Mouse (Mus musculus) stomach, postnatal 0 days (tissue): ENCODE measurements around the gene Col8a2. TPM values are rescaled to one million over a fixed set of nuclear protein-coding genes. Genes with fewer than 3 reads are reported as not detected.

Experiments
- ATAC-seq: fragments of 200-750 bp; cut with Nextera tagmentation; 2 replicates; pipeline ENCODE4 v1.8.0; 2017; ENCODE audit not compliant: low FRiP score, low TSS enrichment
- DNase-seq: peaks from one replicate; pipeline ENCODE4 v3.0.0-alpha.2; 2016; ENCODE audit warnings: low spot score
- H3K27ac ChIP-seq: fragments of 300-500 bp; sonication (generic); replicated peaks from 2 replicates; pipeline ENCODE4 v1.5.1; 2014; ENCODE audit warnings: mild to moderate bottlenecking, control low read depth
- H3K27me3 ChIP-seq: fragments of 300-500 bp; sonication (generic); 2 replicates; pipeline ENCODE4 v1.6.1; 2014; ENCODE audit warnings: low read length; ENCODE audit not compliant: control insufficient read depth, insufficient read depth
- H3K36me3 ChIP-seq: fragments of 300-500 bp; sonication (generic); 2 replicates; pipeline ENCODE4 v1.6.1; 2014; ENCODE audit warnings: low read length, mixed read lengths; ENCODE audit not compliant: control insufficient read depth, insufficient read depth
- H3K4me1 ChIP-seq: fragments of 300-500 bp; sonication (generic); replicated peaks from 2 replicates; pipeline ENCODE4 v1.6.1; 2014; ENCODE audit warnings: antibody characterized with exemption; ENCODE audit not compliant: control insufficient read depth, insufficient read depth
- H3K4me2 ChIP-seq: fragments of 300-500 bp; sonication (generic); replicated peaks from 2 replicates; pipeline ENCODE4 v1.6.1; 2014; ENCODE audit warnings: low read depth, mild to moderate bottlenecking, control low read depth, moderate library complexity
- H3K4me3 ChIP-seq: fragments of 300-500 bp; sonication (generic); 2 replicates; pipeline ENCODE4 v1.5.1; 2014; ENCODE audit warnings: low read depth, low read length, control low read depth
- H3K9ac ChIP-seq: fragments of 300-500 bp; sonication (generic); 2 replicates; pipeline ENCODE4 v1.6.1; 2014; ENCODE audit warnings: mild to moderate bottlenecking, low read length, control low read depth, mixed read lengths
- H3K9me3 ChIP-seq: fragments of 300-500 bp; sonication (generic); 2 replicates; pipeline ENCODE4 v1.6.1; 2016; ENCODE audit warnings: low read length; ENCODE audit not compliant: control insufficient read depth
- CTCF ChIP-seq: IDR thresholded peaks from 2 replicates; pipeline ENCODE4 v1.5.1; 2016; ENCODE audit warnings: antibody characterized with exemption, low read depth, mild to moderate bottlenecking, moderate library complexity
- EP300 ChIP-seq: optimal IDR thresholded peaks from 2 replicates; pipeline ENCODE3; 2016; ENCODE audit warnings: antibody characterized with exemption
- WGBS: fragments of 180-500 bp; shearing (Covaris S2); extraction: QIAGEN DNeasy Blood & Tissue Kit; methylation state at CpG from one replicate; pipeline ENCODE4 v1.1.7; 2014; 5-methylcytosine and 5-hydroxymethylcytosine counted together
- polyA plus RNA-seq: library from polyadenylated mRNA; unstranded; fragments of >200 nt; fragmentation: Nextera tagmentation; extraction: Ambion mirVana; gene quantifications from 2 replicates; pipeline ENCODE4 v1.2.1, GENCODE M21; 2015

Col8a2 gene
- polyA plus RNA-seq, 1 experiment from 2014 or later: 7.8 TPM

- Histone ChIP-seq H3K36me3 (peaks cover 4% of the 10 kb centered on the region), H3K27ac (peak overlapping the region; percentile 49; the same call in 1 of the 2 replicates), H3K4me1 (peaks cover 2% of the 10 kb centered on the region; the same call in 1 of the 2 replicates), H3K9me3 (no peaks in the 10 kb centered on the region), H3K4me2 (no peak overlapping the region), H3K9ac (no peak overlapping the region), H3K4me3 (no peak overlapping the region), H3K27me3 (no peaks in the 10 kb centered on the region)
- TF ChIP-seq CTCF (no peak), EP300 (no peak)
- no peak for ATAC-seq
- WGBS: 57% methylated on average over 13 of the region's 13 CpGs
- no peak for DNase-seq
These were observed 40.2 kb upstream of the Col8a2 start for GRCm38 (mm10) chr4:126246202-126246889.

GRCm38 (mm10) chr4:126248261-126248868, 38.2 kb upstream of the Col8a2 start:
- no peaks in the 10 kb centered on the region for H3K9me3 ChIP-seq
- H3K27me3 ChIP-seq: no peaks in the 10 kb centered on the region
- no peak overlapping the region for H3K27ac ChIP-seq
- H3K4me3 ChIP-seq: no peak overlapping the region
- no peak for DNase-seq
- H3K4me2 ChIP-seq: no peak overlapping the region
- H3K36me3 ChIP-seq: no peaks in the 10 kb centered on the region
- no peak for ATAC-seq
- 44% methylated on average over 11 of the region's 11 CpGs for WGBS
- H3K4me1 ChIP-seq: peaks cover 2% of the 10 kb centered on the region; the same call in 1 of the 2 replicates
- TF ChIP-seq EP300: no peak
- no peak for TF ChIP-seq CTCF
- H3K9ac ChIP-seq: no peak overlapping the region

GRCm38 (mm10) chr4:126250659-126251058, 35.9 kb upstream of the Col8a2 start:
- TF ChIP-seq CTCF (peak; percentile 16; the same call in 1 of the 2 replicates), EP300 (no peak)
- H3K9me3 ChIP-seq: no peaks in the 10 kb centered on the region
- no peaks in the 10 kb centered on the region for H3K36me3 ChIP-seq
- no peak overlapping the region for H3K27ac ChIP-seq
- WGBS: 30% methylated on average over 4 of the region's 4 CpGs
- DNase-seq: no peak
- H3K4me3 ChIP-seq: no peak overlapping the region
- no peak overlapping the region for H3K9ac ChIP-seq
- peaks cover 4% of the 10 kb centered on the region; the same call in 1 of the 2 replicates for H3K4me1 ChIP-seq
- H3K27me3 ChIP-seq: no peaks in the 10 kb centered on the region
- H3K4me2 ChIP-seq: no peak overlapping the region
- ATAC-seq: 0 out of 2 replicates have a peak, but pooled peaks have one; percentile 21

- Histone ChIP-seq H3K27ac (peak overlapping the region; percentile 67), H3K4me1 (peaks cover 4% of the 10 kb centered on the region; the same call in 1 of the 2 replicates), H3K27me3 (no peaks in the 10 kb centered on the region), H3K4me2 (no peak overlapping the region), H3K36me3 (no peaks in the 10 kb centered on the region), H3K9ac (peak overlapping the region; percentile 45), H3K4me3 (no peak overlapping the region), H3K9me3 (no peaks in the 10 kb centered on the region)
- WGBS: 66% methylated on average over 11 of the region's 11 CpGs
- DNase-seq (no peak), ATAC-seq (no peak)
- TF ChIP-seq CTCF (no peak), EP300 (no peak)
These were observed 34.8 kb upstream of the Col8a2 start for GRCm38 (mm10) chr4:126251655-126252254.

- Histone ChIP-seq H3K9me3 (no peaks in the 10 kb centered on the region), H3K4me3 (no peak overlapping the region), H3K4me1 (peaks cover 9% of the 10 kb centered on the region), H3K27ac (no peak overlapping the region), H3K9ac (no peak overlapping the region), H3K36me3 (no peaks in the 10 kb centered on the region), H3K27me3 (no peaks in the 10 kb centered on the region), H3K4me2 (0 out of 2 replicates have a peak overlapping the region, but pooled peaks have one; percentile 3)
- 85% methylated on average over 17 of the region's 17 CpGs for WGBS
- ATAC-seq (no peak), DNase-seq (no peak)
- no peak for TF ChIP-seq CTCF
- no peak for TF ChIP-seq EP300
These were observed 34.0 kb upstream of the Col8a2 start for GRCm38 (mm10) chr4:126252411-126253237.
